Mouse (Mus musculus) testis, adult 2 months (tissue): ENCODE data around the gene Ndel1.

Experiments
- CTCF ChIP-seq: fragments of 200-500 bp; IDR thresholded peaks from 2 replicates; pipeline ENCODE4 v1.5.1; 2012; ENCODE audit warnings: low read depth, mild to moderate bottlenecking, inconsistent platforms, low read length, moderate library complexity; ENCODE audit not compliant: control insufficient read depth, insufficient read depth, insufficient replicate concordance
- POLR2A ChIP-seq: fragments of 200-500 bp; IDR thresholded peaks from 2 replicates; pipeline ENCODE4 v1.6.1; 2012; ENCODE audit warnings: low read depth, mild to moderate bottlenecking, inconsistent platforms, low read length, moderate library complexity; ENCODE audit not compliant: control insufficient read depth

- TF ChIP-seq POLR2A, result no peak
- no peak for TF ChIP-seq CTCF
Observed at GRCm38 (mm10) chr11:68850862-68851261, 20.8 kb downstream of the Ndel1 start.
